Mouse (Mus musculus): ENCODE measurements around the gene Rnf213.

DNA sequence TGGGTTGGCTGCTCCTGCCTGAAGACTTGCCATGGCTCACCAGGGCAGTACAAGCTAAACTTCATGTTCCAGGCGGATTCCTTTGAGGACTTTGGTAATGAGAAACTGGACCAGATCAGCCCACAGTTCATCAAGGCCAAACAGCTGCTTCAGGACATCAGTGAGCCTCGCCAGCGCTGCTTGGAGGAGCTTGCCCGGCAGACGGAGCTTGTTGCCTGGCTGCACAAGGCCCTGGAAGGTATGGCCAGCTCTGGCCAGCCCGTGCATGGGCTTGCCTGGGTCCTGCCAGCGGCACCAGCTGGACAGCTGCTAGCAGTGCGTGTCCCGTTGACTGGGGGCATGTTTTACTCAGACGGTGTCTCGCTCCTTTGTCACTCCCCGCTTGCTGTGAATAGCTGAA is 38.6 kb downstream of the Rnf213 start:
- TF ChIP-seq USF1 (IDR thresholded peaks at IDR 0.05; ENCODE audit: low read depth), result no peak
- TF ChIP-seq REST (IDR thresholded peaks at IDR 0.05; ENCODE audit: insufficient read depth, insufficient read length), result no peak
